Mouse (Mus musculus) G1E (cell line): ENCODE results near the gene Impdh2. TPM values are rescaled to one million over a fixed set of nuclear protein-coding genes. Genes with fewer than 3 reads are reported as not detected.

Source experiments
- ATAC-seq: 2 replicates; pipeline ENCODE4 v1.8.0; 2016; ENCODE audit warnings: mild to moderate bottlenecking; ENCODE audit not compliant: insufficient number of reproducible peaks, poor library complexity, low FRiP score, severe bottlenecking; ENCODE audit errors: extremely low read depth
- DNase-seq: peaks from one replicate; pipeline ENCODE4 v3.0.0; 2012; ENCODE audit warnings: low spot score
- H3K27me3 ChIP-seq: 2 replicates; pipeline ENCODE4 v1.6.1; 2012; ENCODE audit warnings: mild to moderate bottlenecking, low read length, inconsistent platforms; ENCODE audit not compliant: insufficient read depth
- H3K36me3 ChIP-seq: replicated peaks from 2 replicates; pipeline ENCODE3; 2012; ENCODE audit warnings: mild to moderate bottlenecking, inconsistent platforms
- H3K4me1 ChIP-seq: 2 replicates; pipeline ENCODE4 v1.6.1; 2012; ENCODE audit warnings: low read depth, low read length, inconsistent platforms, mixed read lengths; ENCODE audit not compliant: insufficient read depth
- H3K4me3 ChIP-seq: 2 replicates; pipeline ENCODE4 v1.5.1; 2012; ENCODE audit warnings: low read depth, mild to moderate bottlenecking, inconsistent platforms, low read length, moderate library complexity, mixed read lengths
- H3K9me3 ChIP-seq: replicated peaks from 2 replicates; pipeline ENCODE4 v1.6.1; 2012; ENCODE audit warnings: inconsistent platforms
- CTCF ChIP-seq: IDR thresholded peaks from 2 replicates; pipeline ENCODE4 v1.5.1; 2012; ENCODE audit warnings: low read depth, low read length, inconsistent platforms, mixed read lengths
- GATA1 ChIP-seq: IDR thresholded peaks from 2 replicates; pipeline ENCODE4 v1.6.1; 2012; ENCODE audit warnings: borderline replicate concordance, low read length, inconsistent platforms, mixed read lengths
- GATA2 ChIP-seq: IDR thresholded peaks from 2 replicates; pipeline ENCODE4 v1.6.1; 2012; ENCODE audit warnings: low read depth, low read length, inconsistent platforms, borderline replicate concordance
- POLR2AphosphoS5 ChIP-seq: IDR thresholded peaks from 2 replicates; pipeline ENCODE4 v1.6.1; 2012; ENCODE audit warnings: low read depth, low read length, inconsistent platforms; ENCODE audit not compliant: insufficient replicate concordance
- TAL1 ChIP-seq: conservative IDR thresholded peaks from 2 replicates; pipeline ENCODE4 v1.6.1; 2012; ENCODE audit warnings: low read depth, low read length, inconsistent platforms, mixed read lengths
- polyA plus RNA-seq: library from polyadenylated mRNA; stranded (reverse); fragments of >175 nt; gene quantifications from 2 replicates; pipeline ENCODE4 v1.2.3, GENCODE M21; 2012
- total RNA-seq, 2 experiments: library from RNA; stranded (forward) in 1 of 2; stranded (reverse) in 1 of 2; fragments of 200-1000 nt in 1 of 2; fragments of >200 nt in 1 of 2; fragmentation: Nextera tagmentation in 1 of 2; gene quantifications; 2 replicates each; pipeline ENCODE4 v1.2.3; 2014 to 2017

Impdh2 gene
- total and polyA plus RNA-seq, 3 experiments, result 154 to 247 (median 167) TPM

DNA sequence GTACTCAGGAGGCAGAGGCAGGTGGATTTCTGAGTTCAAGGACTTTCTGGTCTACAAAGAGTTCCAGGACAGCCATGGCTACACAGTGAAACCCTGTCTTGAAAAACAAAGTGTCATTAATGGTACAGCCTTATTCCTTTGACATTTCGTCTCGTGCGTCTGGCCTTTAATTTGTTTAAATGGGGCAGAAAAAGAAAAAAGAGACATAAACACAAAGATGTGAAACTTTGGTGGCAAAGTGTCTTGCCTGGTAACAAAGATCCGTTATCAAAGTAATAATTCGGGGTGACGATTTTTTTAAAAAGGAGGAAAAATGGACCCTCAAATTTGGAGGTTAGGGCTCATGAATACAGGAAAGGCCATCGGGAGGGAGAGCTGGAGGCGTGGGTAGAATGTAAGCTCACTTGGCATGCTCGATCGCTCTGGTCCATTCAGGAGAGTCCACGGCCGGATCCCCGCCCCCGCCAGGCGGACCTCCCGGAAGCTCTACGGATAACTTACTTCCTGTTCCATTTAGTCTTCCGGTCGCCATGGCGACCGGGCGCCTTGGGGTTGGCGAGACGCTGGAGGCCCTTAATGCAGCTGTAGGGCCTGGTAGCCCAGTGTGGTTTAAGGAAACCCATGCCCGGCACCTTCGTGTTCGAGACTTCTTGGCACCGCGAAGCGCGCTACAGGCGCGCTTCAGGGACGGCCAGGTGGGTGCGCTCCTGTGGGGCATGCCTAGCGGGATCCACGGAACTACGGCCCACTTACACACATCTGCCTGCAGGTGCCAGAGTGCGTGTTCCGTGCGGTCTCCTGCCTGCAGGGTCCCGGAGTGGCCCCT is 9.5 kb downstream of the Impdh2 start, which contains the start of gene Dalrd3:
Gene Dalrd3, plus strand, starts transcription at position 506 of the 826 bp plus-strand sequence.
- peak; percentile 97 for DNase-seq
- H3K4me3 ChIP-seq, result peak within 1 kb of the TSS; percentile 90
- no peaks in the 10 kb centered on the region for H3K27me3 ChIP-seq
- H3K4me1 ChIP-seq, result peaks cover 85% of the 10 kb centered on the region
- peak; percentile 60 for ATAC-seq
- TF ChIP-seq TAL1 (no peak), GATA1 (no peak), CTCF (no peak)
- H3K36me3 ChIP-seq, result peaks cover 73% of the 10 kb centered on the region
- no peaks in the 10 kb centered on the region for H3K9me3 ChIP-seq

DNA sequence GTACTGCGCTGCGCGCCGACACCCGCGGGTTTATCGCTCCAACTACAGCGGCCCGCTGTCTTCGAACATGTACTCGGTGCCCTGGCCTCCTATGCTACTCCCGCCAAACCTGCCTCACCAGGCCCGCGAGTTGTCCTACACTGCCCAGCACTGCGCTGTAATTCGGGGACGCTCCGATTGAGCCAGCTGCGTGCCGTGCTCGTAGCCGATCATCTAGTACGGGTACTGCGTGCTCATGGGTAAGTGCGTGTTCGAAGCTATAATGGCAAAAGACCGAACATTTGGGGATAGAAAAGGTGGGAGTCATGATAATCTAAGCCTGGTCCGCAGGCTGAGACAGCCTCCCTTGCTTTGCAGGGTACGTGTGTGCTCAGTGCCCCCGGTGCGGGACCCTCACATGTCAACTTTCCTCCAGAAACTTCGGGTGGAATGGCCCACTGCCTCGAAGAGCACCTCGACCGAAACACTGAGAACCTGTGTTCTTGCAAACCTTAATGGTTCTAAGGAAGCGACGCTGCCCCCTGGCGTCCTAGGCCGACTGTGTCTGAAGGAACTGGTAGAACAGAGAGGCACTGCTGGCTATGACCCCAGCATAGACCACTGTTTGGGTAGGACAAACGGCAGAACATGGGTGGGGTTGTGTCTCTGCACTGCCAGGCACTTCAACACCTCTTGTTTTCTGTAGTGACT is 10.3 kb downstream of the Impdh2 start:
- Histone ChIP-seq H3K36me3 (peaks cover 73% of the 10 kb centered on the region), H3K4me1 (peaks cover 86% of the 10 kb centered on the region), H3K4me3 (peak overlapping the region; percentile 86), H3K9me3 (no peaks in the 10 kb centered on the region), H3K27me3 (no peaks in the 10 kb centered on the region)
- ATAC-seq, result no peak
- TF ChIP-seq POLR2AphosphoS5 (no peak), TAL1 (no peak), GATA2 (no peak), GATA1 (no peak), CTCF (peak; percentile 62)
- DNase-seq, result peak; percentile 74

DNA sequence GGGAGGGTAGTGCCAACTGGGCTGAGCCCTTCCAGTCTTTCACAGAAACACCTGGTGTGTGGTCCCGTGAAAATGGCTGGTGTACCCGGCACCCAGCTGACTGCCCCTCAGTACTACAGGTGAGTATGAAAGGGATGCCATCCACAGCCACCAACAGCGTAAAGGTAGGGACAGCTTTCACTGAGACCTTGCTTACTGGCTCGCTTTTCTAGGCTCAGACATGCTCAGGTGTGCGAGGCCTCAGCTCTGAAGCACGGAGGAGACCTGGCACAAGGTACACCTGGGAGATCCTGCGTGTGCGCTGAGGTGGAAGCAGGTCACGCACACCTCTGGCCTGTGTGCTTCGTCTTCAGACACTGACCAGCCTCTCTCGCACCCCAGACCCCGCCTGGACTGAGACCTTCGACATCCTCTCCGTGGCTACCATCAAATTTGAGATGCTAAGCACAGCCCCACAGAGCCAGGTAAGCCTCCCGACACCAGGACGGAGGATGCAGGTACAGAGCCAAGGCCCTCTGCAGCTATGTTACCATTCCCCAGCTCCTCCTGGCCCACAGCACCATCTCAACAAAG is 11.4 kb downstream of the Impdh2 start:
- H3K36me3 ChIP-seq, result peaks cover 75% of the 10 kb centered on the region

DNA sequence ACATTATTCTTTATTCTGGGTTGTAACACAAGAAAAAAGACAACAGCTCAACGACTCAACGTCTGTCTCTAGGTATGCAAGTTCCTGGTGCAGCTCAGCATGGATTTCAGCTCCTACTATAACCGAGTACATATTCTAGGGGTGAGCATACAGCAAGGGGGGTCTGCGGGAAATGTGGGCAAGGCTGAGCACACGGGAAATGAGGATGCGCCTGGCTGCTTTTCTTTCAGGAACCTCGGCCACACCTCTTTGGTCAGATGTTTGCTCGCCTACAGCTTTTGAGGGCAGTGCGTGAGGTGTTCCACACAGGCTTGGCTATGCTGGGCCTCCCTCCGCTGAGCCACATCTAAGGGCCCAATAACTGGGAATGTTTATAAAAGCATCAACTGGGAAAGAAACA is 12.2 kb downstream of the Impdh2 start:
- TF ChIP-seq TAL1 (no peak), GATA2 (no peak), POLR2AphosphoS5 (no peak), GATA1 (no peak), CTCF (no peak)
- Histone ChIP-seq H3K27me3 (no peaks in the 10 kb centered on the region), H3K4me3 (no peak overlapping the region), H3K36me3 (peaks cover 82% of the 10 kb centered on the region), H3K9me3 (no peaks in the 10 kb centered on the region), H3K4me1 (peaks cover 85% of the 10 kb centered on the region)
- ATAC-seq (no peak), DNase-seq (no peak)

More for the DNA sequence above, 11.4 kb downstream of the Impdh2 start:
- DNase-seq (no peak), ATAC-seq (no peak)
- Histone ChIP-seq H3K9me3 (no peaks in the 10 kb centered on the region), H3K4me3 (peak overlapping the region; percentile 2; the same call in 1 of the 2 replicates), H3K27me3 (no peaks in the 10 kb centered on the region), H3K4me1 (peaks cover 80% of the 10 kb centered on the region)
- TF ChIP-seq CTCF (no peak), GATA2 (no peak), TAL1 (no peak), POLR2AphosphoS5 (no peak), GATA1 (no peak)

DNA sequence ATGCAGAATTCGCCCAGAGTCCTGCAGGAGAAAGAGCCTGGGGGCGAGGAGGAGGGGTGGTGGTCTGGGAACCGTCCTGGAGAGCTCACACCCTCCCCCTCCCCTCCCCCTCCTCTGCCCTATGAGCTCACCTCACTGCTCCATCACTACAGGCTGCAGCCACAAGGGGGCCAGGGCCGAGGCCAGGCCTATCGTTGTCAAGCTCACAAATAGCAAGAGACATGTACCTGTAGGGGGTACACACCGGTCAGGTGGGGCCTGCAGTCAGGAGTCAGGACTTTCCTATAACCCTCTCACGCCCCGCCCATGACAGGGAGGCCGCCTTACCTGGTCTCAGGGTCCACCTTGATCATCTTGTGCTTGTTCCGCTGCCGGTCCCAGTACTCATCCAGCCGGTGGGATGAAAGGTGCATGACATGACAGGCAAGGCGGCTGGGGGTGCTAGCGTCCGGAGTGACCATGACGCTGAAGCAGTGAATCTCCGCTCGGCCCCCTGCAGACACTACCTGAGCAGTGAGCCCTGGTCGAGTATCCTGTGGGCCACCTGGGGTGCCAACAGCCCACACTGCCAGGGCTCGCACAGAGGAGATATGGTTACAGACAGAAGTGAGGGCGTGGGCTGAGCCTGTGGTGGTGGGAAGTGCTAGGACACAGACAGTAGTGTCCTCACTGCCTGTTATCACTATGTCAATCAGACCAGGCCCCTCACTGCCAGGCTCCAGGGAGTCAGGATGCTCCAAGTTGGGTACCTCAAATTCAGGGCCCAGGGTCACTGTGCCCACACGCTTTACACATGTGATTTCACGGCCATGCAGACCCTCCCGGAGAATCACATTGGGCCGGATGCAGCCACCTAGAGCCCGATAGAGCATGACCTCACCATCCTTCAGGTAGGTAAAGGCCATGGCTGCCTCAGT is 13.9 kb downstream of the Impdh2 start:
- H3K27me3 ChIP-seq, result no peaks in the 10 kb centered on the region
- peaks cover 84% of the 10 kb centered on the region for H3K4me1 ChIP-seq
- ATAC-seq (no peak), DNase-seq (no peak)
- TF ChIP-seq CTCF (peak; percentile 45), GATA2 (no peak), GATA1 (no peak), POLR2AphosphoS5 (peak; percentile 20; the same call in 1 of the 2 replicates)
- peaks cover 78% of the 10 kb centered on the region for H3K36me3 ChIP-seq
- H3K9me3 ChIP-seq, result no peaks in the 10 kb centered on the region
- H3K4me3 ChIP-seq, result peak overlapping the region; percentile 5; the same call in 1 of the 2 replicates

DNA sequence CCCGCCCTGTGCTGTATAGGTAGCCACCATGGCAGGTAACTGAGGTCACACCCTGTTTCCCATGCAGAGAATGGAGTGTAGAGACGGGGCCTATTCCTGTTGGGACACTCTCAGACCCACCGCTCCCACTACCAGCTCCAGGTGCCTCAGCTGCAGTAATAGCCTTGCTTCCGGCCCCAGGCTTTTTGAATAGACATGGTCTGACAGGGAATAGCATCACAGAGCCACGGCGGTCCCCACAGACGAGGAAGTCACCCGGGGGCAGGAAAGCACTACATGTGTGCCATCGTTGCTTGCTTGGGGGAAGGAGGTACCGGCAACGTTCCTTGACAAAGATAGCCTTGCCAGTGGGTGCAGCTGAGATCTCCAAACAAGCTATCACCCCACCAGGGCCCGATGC is 14.8 kb downstream of the Impdh2 start:
- peaks cover 86% of the 10 kb centered on the region for H3K4me1 ChIP-seq
- no peak overlapping the region for H3K4me3 ChIP-seq
- H3K36me3 ChIP-seq, result peaks cover 85% of the 10 kb centered on the region
- ATAC-seq (no peak), DNase-seq (no peak)
- TF ChIP-seq POLR2AphosphoS5, result no peak
- no peak for TF ChIP-seq TAL1
- TF ChIP-seq GATA1, result no peak
- TF ChIP-seq GATA2, result no peak
- no peaks in the 10 kb centered on the region for H3K27me3 ChIP-seq
- H3K9me3 ChIP-seq, result no peaks in the 10 kb centered on the region
